Mouse (Mus musculus) heart, postnatal 0 days (tissue): Measurements from ENCODE around the gene Zfp385b.

Experiments used
- CTCF ChIP-seq: IDR thresholded peaks from 2 replicates; pipeline ENCODE4 v1.5.1; 2016; ENCODE audit warnings: antibody characterized with exemption, control low read depth, low read depth
- EP300 ChIP-seq: IDR thresholded peaks from 2 replicates; pipeline ENCODE4 v1.6.1; 2016; ENCODE audit warnings: antibody characterized with exemption, low read depth

GRCm38 (mm10) chr2:77583586-77583985, 235.9 kb downstream of the Zfp385b start:
- TF ChIP-seq CTCF = no peak
- TF ChIP-seq EP300 = no peak
